Mouse (Mus musculus): ENCODE results near the gene Slc37a3.

- TF ChIP-seq POLR2A (IDR thresholded peaks at IDR 0.05; ENCODE audit: extremely low read depth, insufficient read depth, low read length), result no peak
- TF ChIP-seq CTCF (IDR thresholded peaks at IDR 0.05; ENCODE audit: extremely low read depth, insufficient read depth, low read length), result no peak
Measured at GRCm38 (mm10) chr6:39369631-39370030, 7.8 kb downstream of the Slc37a3 start.
